Comparison of ENCODE assay signal across 13 mouse cellular contexts in the genomic region with DNA sequence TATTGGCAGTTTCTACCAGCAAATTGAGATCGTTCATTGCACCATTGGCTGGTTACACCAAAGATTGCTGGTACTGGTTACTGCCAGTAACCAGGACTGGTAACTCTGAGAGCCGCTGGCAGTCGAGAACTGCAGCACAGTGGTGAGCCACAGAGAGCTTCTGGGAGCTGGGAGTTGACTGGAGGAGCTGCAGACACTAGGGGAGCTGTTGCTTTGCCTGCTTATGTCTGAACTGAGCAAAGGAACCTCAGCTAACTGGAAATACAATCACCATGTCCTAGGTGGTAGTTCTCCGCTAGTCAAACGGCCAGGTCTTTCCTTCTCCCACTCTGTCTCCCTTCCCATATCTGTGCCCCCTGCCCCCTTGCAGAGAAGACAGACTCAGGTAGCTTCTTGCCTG. TPM values are rescaled to one million over a fixed set of nuclear protein-coding genes. Genes with fewer than 3 reads are reported as not detected.
DNase-seq lines count a peak whose midpoint lies in the region; ATAC-seq and TF ChIP-seq lines count a peak whose summit lies in the region.
"Had no signal": no experiment of that assay in that cellular context is flagged by ENCODE, and none has a peak within 500 bp of the region (broad histone marks: within the 10 kb centered on the region; RNA-seq: fewer than 3 reads in every experiment).

No protein-coding gene starts in this region.

- no peak overlapping the region for H3K27ac ChIP-seq in lung, embryonic 14.5 days (ENCODE audit: low read depth)
- no peak overlapping the region for H3K27ac ChIP-seq in cortical plate, adult 2 months (ENCODE audit: insufficient read depth, low read length)
- H3K27ac ChIP-seq in hindbrain, embryonic 14.5 days, result no peak overlapping the region
- H3K27ac ChIP-seq: embryonic facial prominence, embryonic 13.5 days had no signal

- H3K27me3 ChIP-seq in lung, embryonic 14.5 days (ENCODE audit: insufficient read depth, low read length), result no peaks in the 10 kb centered on the region
- no peaks in the 10 kb centered on the region for H3K27me3 ChIP-seq in hindbrain, embryonic 14.5 days (ENCODE audit: control insufficient read depth, insufficient read depth, low read length)
- H3K27me3 ChIP-seq: embryonic facial prominence, embryonic 13.5 days had no signal

- H3K9ac ChIP-seq in lung, embryonic 14.5 days, result no peak overlapping the region
- H3K9ac ChIP-seq in hindbrain, embryonic 14.5 days, result no peak overlapping the region
- H3K9ac ChIP-seq: embryonic facial prominence, embryonic 13.5 days had no signal

- H3K9me3 ChIP-seq in lung, embryonic 14.5 days (ENCODE audit: low read depth, low read length), result no peaks in the 10 kb centered on the region
- no peaks in the 10 kb centered on the region for H3K9me3 ChIP-seq in hindbrain, embryonic 14.5 days (ENCODE audit: control insufficient read depth, low read length)
- H3K9me3 ChIP-seq: embryonic facial prominence, embryonic 13.5 days had no signal

- TF ChIP-seq POLR2A in cortical plate, adult 2 months (IDR thresholded peaks at IDR 0.05; ENCODE audit: extremely low read depth, insufficient read depth, low read length), result no peak

- no peak overlapping the region for H3K4me2 ChIP-seq in lung, embryonic 14.5 days
- H3K4me2 ChIP-seq in hindbrain, embryonic 14.5 days (replicated peaks), result no peak overlapping the region
- H3K4me2 ChIP-seq: embryonic facial prominence, embryonic 13.5 days had no signal

- peaks cover 2% of the 10 kb centered on the region; the same call in 1 of the 2 replicates for H3K4me1 ChIP-seq in lung, embryonic 14.5 days (ENCODE audit: insufficient read depth)
- no peaks in the 10 kb centered on the region for H3K4me1 ChIP-seq in cortical plate, adult 2 months (ENCODE audit: control insufficient read depth, insufficient read depth, low read length)
- no peaks in the 10 kb centered on the region for H3K4me1 ChIP-seq in hindbrain, embryonic 14.5 days (replicated peaks; ENCODE audit: control insufficient read depth, insufficient read depth, low read length)
- H3K4me1 ChIP-seq: embryonic facial prominence, embryonic 13.5 days had no signal

- no peaks in the 10 kb centered on the region for H3K36me3 ChIP-seq in lung, embryonic 14.5 days (ENCODE audit: insufficient read depth)
- H3K36me3 ChIP-seq in hindbrain, embryonic 14.5 days (replicated peaks; ENCODE audit: control insufficient read depth, insufficient read depth), result no peaks in the 10 kb centered on the region
- H3K36me3 ChIP-seq: embryonic facial prominence, embryonic 13.5 days had no signal

- DNase-seq in heart, postnatal 4 days, result peak; percentile 27
- no peak for DNase-seq in heart, adult 11 months
- DNase-seq in lung, embryonic 14.5 days, result peak; percentile 38
- DNase-seq in lung, postnatal 36 days, result no peak
- peak; percentile 50 for DNase-seq in ES-CJ7 (ENCODE audit: low read depth, low spot score)
- no peak for DNase-seq in hindbrain, embryonic 14.5 days (ENCODE audit: low spot score)
- DNase-seq: adrenal gland, postnatal 10 days; cerebellum, adult 11-12 months had no signal

- no peak overlapping the region for H3K4me3 ChIP-seq in lung, embryonic 14.5 days (ENCODE audit: low read depth, low read length)
- H3K4me3 ChIP-seq in cortical plate, adult 2 months (ENCODE audit: insufficient read depth, low read length), result no peak overlapping the region
- no peak overlapping the region for H3K4me3 ChIP-seq in hindbrain, embryonic 14.5 days (replicated peaks; ENCODE audit: low read length)
- H3K4me3 ChIP-seq: embryonic facial prominence, embryonic 13.5 days; myocyte had no signal

- WGBS in lung, embryonic 14.5 days, result 58% methylated on average over 5 of the region's 5 CpGs
- WGBS in hindbrain, embryonic 14.5 days, result 64% methylated on average over 5 of the region's 5 CpGs

- ATAC-seq in lung, embryonic 14.5 days (ENCODE audit: insufficient read depth), result no peak
- ATAC-seq in hindbrain, embryonic 14.5 days (ENCODE audit: low FRiP score), result no peak
- ATAC-seq: forebrain, embryonic 16.5 days had no signal

- TF ChIP-seq CTCF in lung, embryonic 14.5 days (IDR thresholded peaks at IDR 0.05; ENCODE audit: low read depth), result peak; percentile 60
- TF ChIP-seq CTCF in cortical plate, adult 2 months (IDR thresholded peaks at IDR 0.05; ENCODE audit: extremely low read depth, insufficient read depth, low read length), result peak; percentile 57

RNA-seq across cellular contexts. Expression of a gene that starts 19.5 kb away (rescaled TPM):
- total RNA-seq in heart, postnatal 4 days (2021), result under 1 TPM; 0.05 to 0.07 TPM
- polyA plus RNA-seq in lung, embryonic 14.5 days (2014; fragmentation: Nextera tagmentation; extraction: Ambion mirVana), result 1.4 and 1.7 TPM in 2 replicates
- 13.9 and 17.4 TPM in 2 replicates for polyA plus RNA-seq in cortical plate, adult 2 months (2012; rRNA removed)
- polyA plus RNA-seq in hindbrain, embryonic 14.5 days (2014; fragmentation: Nextera tagmentation; extraction: Ambion mirVana), result 4.2 and 4.7 TPM in 2 replicates
- polyA plus RNA-seq: myocyte had no signal

RNA-seq across cellular contexts. Expression of a gene that starts 23.7 kb away (rescaled TPM):
- not detected for total RNA-seq in heart, postnatal 4 days (2021)
- polyA plus RNA-seq in lung, embryonic 14.5 days (2014; fragmentation: Nextera tagmentation; extraction: Ambion mirVana), result not detected in 2 replicates
- 0.25 and 1.1 TPM in 2 replicates for polyA plus RNA-seq in cortical plate, adult 2 months (2012; rRNA removed)
- 2.8 and 3.3 TPM in 2 replicates for polyA plus RNA-seq in hindbrain, embryonic 14.5 days (2014; fragmentation: Nextera tagmentation; extraction: Ambion mirVana)
- total RNA-seq: adrenal gland, postnatal 10 days had no signal
- polyA plus RNA-seq: embryonic facial prominence, embryonic 13.5 days; limb, embryonic 14.5 days; myocyte had no signal

Comparison
In these comparisons a context has a peak if more than half of its experiments do, and no peak if none do; other contexts are left out.
1. DNase-seq: peak in heart, postnatal 4 days (single experiment), lung, embryonic 14.5 days (single experiment) and ES-CJ7 (single experiment); none in heart, adult 11 months (single experiment), lung, postnatal 36 days (single experiment) and hindbrain, embryonic 14.5 days (single experiment).